Mouse (Mus musculus) hindbrain, embryonic 15.5 days (tissue): ENCODE results near the gene Rgs3. TPM values are rescaled to one million over a fixed set of nuclear protein-coding genes. Genes with fewer than 3 reads are reported as not detected.
A peak's percentile ranks its signal among the peaks of the same experiment; 100 is the strongest.

Experiments used
- ATAC-seq: fragments of 200-750 bp; cut with Nextera tagmentation; 2 replicates; pipeline ENCODE4 v1.8.0; 2017; ENCODE audit warnings: low read depth, moderate number of reproducible peaks, moderate TSS enrichment; ENCODE audit not compliant: low FRiP score
- H3K27ac ChIP-seq: fragments of 300-500 bp; sonication (generic); replicated peaks from 2 replicates; pipeline ENCODE4 v1.5.1; 2015; ENCODE audit warnings: mild to moderate bottlenecking, inconsistent platforms
- H3K27me3 ChIP-seq: fragments of 300-500 bp; sonication (generic); 2 replicates; pipeline ENCODE4 v1.6.1; 2015; ENCODE audit warnings: control low read depth, inconsistent platforms
- H3K36me3 ChIP-seq: fragments of 300-500 bp; sonication (generic); 2 replicates; pipeline ENCODE4 v1.6.1; 2015; ENCODE audit warnings: control low read depth, inconsistent platforms
- H3K4me1 ChIP-seq: fragments of 300-500 bp; sonication (generic); replicated peaks from 2 replicates; pipeline ENCODE4 v1.6.1; 2015; ENCODE audit warnings: control low read depth, inconsistent platforms
- H3K4me2 ChIP-seq: fragments of 300-500 bp; sonication (generic); 2 replicates; pipeline ENCODE4 v1.6.1; 2015; ENCODE audit warnings: moderate library complexity, mild to moderate bottlenecking, inconsistent platforms
- H3K4me3 ChIP-seq: fragments of 300-500 bp; sonication (generic); 2 replicates; pipeline ENCODE4 v1.5.1; 2015; ENCODE audit warnings: mild to moderate bottlenecking, inconsistent platforms
- H3K9ac ChIP-seq: fragments of 300-500 bp; sonication (generic); 2 replicates; pipeline ENCODE4 v1.6.1; 2015; ENCODE audit warnings: inconsistent platforms
- H3K9me3 ChIP-seq: fragments of 300-500 bp; sonication (generic); 2 replicates; pipeline ENCODE4 v1.6.1; 2016; ENCODE audit warnings: control low read depth, inconsistent platforms
- WGBS: fragments of 180-500 bp; shearing (Covaris S2); methylation state at CpG from one replicate; pipeline ENCODE4 v1.1.7; 2015; 5-methylcytosine and 5-hydroxymethylcytosine counted together
- polyA plus RNA-seq: library from polyadenylated mRNA; unstranded; fragments of >200 nt; fragmentation: Nextera tagmentation; extraction: Ambion mirVana; gene quantifications from 2 replicates; pipeline ENCODE4 v1.2.1, GENCODE M21; 2015

Gene Rgs3
- polyA plus RNA-seq, 1 experiment from 2014 or later = 69.3 TPM

GRCm38 (mm10) chr4:62607805-62608204 lies 48.2 kb downstream of the Rgs3 start:
- no peak overlapping the region for H3K4me3 ChIP-seq
- ATAC-seq = no peak
- H3K4me2 ChIP-seq = no peak overlapping the region
- no peaks in the 10 kb centered on the region for H3K36me3 ChIP-seq
- H3K27ac ChIP-seq = peak overlapping the region; percentile 27
- WGBS = 49% methylated on average over 6 of the region's 6 CpGs
- H3K9me3 ChIP-seq = no peaks in the 10 kb centered on the region
- H3K4me1 ChIP-seq = peaks cover 45% of the 10 kb centered on the region
- H3K9ac ChIP-seq = no peak overlapping the region
- no peaks in the 10 kb centered on the region for H3K27me3 ChIP-seq

GRCm38 (mm10) chr4:62609333-62609732 lies 49.7 kb downstream of the Rgs3 start:
- H3K4me2 ChIP-seq = no peak overlapping the region
- H3K9me3 ChIP-seq = no peaks in the 10 kb centered on the region
- H3K9ac ChIP-seq = no peak overlapping the region
- no peak for ATAC-seq
- H3K4me3 ChIP-seq = no peak overlapping the region
- H3K4me1 ChIP-seq = peaks cover 60% of the 10 kb centered on the region
- H3K36me3 ChIP-seq = no peaks in the 10 kb centered on the region
- H3K27ac ChIP-seq = no peak overlapping the region
- H3K27me3 ChIP-seq = no peaks in the 10 kb centered on the region
- 78% methylated on average over 4 of the region's 4 CpGs for WGBS

- H3K9me3 ChIP-seq = no peaks in the 10 kb centered on the region
- H3K36me3 ChIP-seq = no peaks in the 10 kb centered on the region
- no peak overlapping the region for H3K4me2 ChIP-seq
- H3K27me3 ChIP-seq = no peaks in the 10 kb centered on the region
- H3K27ac ChIP-seq = no peak overlapping the region
- 37% methylated on average over 16 of the region's 16 CpGs for WGBS
- no peak for ATAC-seq
- H3K4me1 ChIP-seq = peaks cover 63% of the 10 kb centered on the region
- no peak overlapping the region for H3K9ac ChIP-seq
- no peak overlapping the region for H3K4me3 ChIP-seq
Measured at GRCm38 (mm10) chr4:62610142-62610675, 50.6 kb downstream of the Rgs3 start.

- peak; percentile 88 for ATAC-seq
- H3K9me3 ChIP-seq = no peaks in the 10 kb centered on the region
- no peaks in the 10 kb centered on the region for H3K36me3 ChIP-seq
- no peaks in the 10 kb centered on the region for H3K27me3 ChIP-seq
- H3K4me2 ChIP-seq = peak overlapping the region; percentile 5
- WGBS = 17% methylated on average over 22 of the region's 22 CpGs
- H3K4me3 ChIP-seq = no peak overlapping the region
- no peak overlapping the region for H3K9ac ChIP-seq
- H3K27ac ChIP-seq = peak overlapping the region; percentile 58
- peaks cover 40% of the 10 kb centered on the region for H3K4me1 ChIP-seq
Measured at GRCm38 (mm10) chr4:62612601-62613501, 53.2 kb downstream of the Rgs3 start.

GRCm38 (mm10) chr4:62613646-62614365 lies 54.2 kb downstream of the Rgs3 start:
- no peak for ATAC-seq
- no peaks in the 10 kb centered on the region for H3K9me3 ChIP-seq
- H3K27me3 ChIP-seq = no peaks in the 10 kb centered on the region
- WGBS = 45% methylated on average over 13 of the region's 13 CpGs
- peak overlapping the region; percentile 5; the same call in 1 of the 2 replicates for H3K4me2 ChIP-seq
- H3K4me3 ChIP-seq = no peak overlapping the region
- no peak overlapping the region for H3K9ac ChIP-seq
- no peaks in the 10 kb centered on the region for H3K36me3 ChIP-seq
- H3K27ac ChIP-seq = peak overlapping the region; percentile 58
- H3K4me1 ChIP-seq = peaks cover 40% of the 10 kb centered on the region

GRCm38 (mm10) chr4:62617856-62618440 lies 58.3 kb downstream of the Rgs3 start:
- no peak overlapping the region for H3K9ac ChIP-seq
- no peak for ATAC-seq
- no peak overlapping the region for H3K4me2 ChIP-seq
- peaks cover 41% of the 10 kb centered on the region for H3K4me1 ChIP-seq
- no peak overlapping the region for H3K4me3 ChIP-seq
- no peaks in the 10 kb centered on the region for H3K36me3 ChIP-seq
- H3K27me3 ChIP-seq = no peaks in the 10 kb centered on the region
- no peak overlapping the region for H3K27ac ChIP-seq
- 78% methylated on average over 9 of the region's 9 CpGs for WGBS
- H3K9me3 ChIP-seq = no peaks in the 10 kb centered on the region

- peaks cover 27% of the 10 kb centered on the region for H3K4me1 ChIP-seq
- WGBS = 13% methylated on average over 16 of the region's 16 CpGs
Measured at GRCm38 (mm10) chr4:62619232-62619964, 59.8 kb downstream of the Rgs3 start.

GRCm38 (mm10) chr4:62619965-62620244 lies 60.3 kb downstream of the Rgs3 start:
- H3K4me3 ChIP-seq = peak overlapping the region; percentile 23
- WGBS = 79% methylated on average over 3 of the region's 3 CpGs
- peak overlapping the region; percentile 38 for H3K4me2 ChIP-seq
- H3K36me3 ChIP-seq = no peaks in the 10 kb centered on the region
- H3K27me3 ChIP-seq = no peaks in the 10 kb centered on the region
- no peak for ATAC-seq
- H3K9ac ChIP-seq = peak overlapping the region; percentile 19; the same call in 1 of the 2 replicates
- no peaks in the 10 kb centered on the region for H3K9me3 ChIP-seq
- peaks cover 28% of the 10 kb centered on the region for H3K4me1 ChIP-seq
- H3K27ac ChIP-seq = peak overlapping the region; percentile 74

More at GRCm38 (mm10) chr4:62619232-62619964, 59.8 kb downstream of the Rgs3 start:
- H3K9ac ChIP-seq = peak overlapping the region; percentile 19; the same call in 1 of the 2 replicates
- peak overlapping the region; percentile 74 for H3K27ac ChIP-seq
- ATAC-seq = peak; percentile 50; the same call in 1 of the 2 replicates
- H3K9me3 ChIP-seq = no peaks in the 10 kb centered on the region
- no peaks in the 10 kb centered on the region for H3K27me3 ChIP-seq
- peak overlapping the region; percentile 23 for H3K4me3 ChIP-seq
- no peaks in the 10 kb centered on the region for H3K36me3 ChIP-seq
- H3K4me2 ChIP-seq = peak overlapping the region; percentile 38

GRCm38 (mm10) chr4:62621151-62621550 lies 61.5 kb downstream of the Rgs3 start:
- WGBS = 88% methylated on average over 9 of the region's 9 CpGs
- H3K36me3 ChIP-seq = no peaks in the 10 kb centered on the region
- no peaks in the 10 kb centered on the region for H3K9me3 ChIP-seq
- no peaks in the 10 kb centered on the region for H3K27me3 ChIP-seq
- H3K4me3 ChIP-seq = no peak overlapping the region
- H3K4me2 ChIP-seq = 0 out of 2 replicates have a peak overlapping the region, but pooled peaks have one; percentile 2
- no peak for ATAC-seq
- peaks cover 39% of the 10 kb centered on the region for H3K4me1 ChIP-seq
- H3K9ac ChIP-seq = no peak overlapping the region
- H3K27ac ChIP-seq = no peak overlapping the region

- no peak overlapping the region for H3K4me3 ChIP-seq
- H3K9ac ChIP-seq = no peak overlapping the region
- no peaks in the 10 kb centered on the region for H3K27me3 ChIP-seq
- no peaks in the 10 kb centered on the region for H3K9me3 ChIP-seq
- H3K4me1 ChIP-seq = peaks cover 48% of the 10 kb centered on the region
- H3K4me2 ChIP-seq = 0 out of 2 replicates have a peak overlapping the region, but pooled peaks have one; percentile 2
- peak overlapping the region; percentile 41; the same call in 1 of the 2 replicates for H3K27ac ChIP-seq
- no peaks in the 10 kb centered on the region for H3K36me3 ChIP-seq
- 76% methylated on average over 14 of the region's 14 CpGs for WGBS
- no peak for ATAC-seq
Measured at GRCm38 (mm10) chr4:62621880-62622675, 62.4 kb downstream of the Rgs3 start.
